Mouse (Mus musculus): ENCODE results near the gene Rasgef1a.

Gene Rasgef1a

GRCm38 (mm10) chr6:118031467-118031866 is 20.2 kb downstream of the Rasgef1a start:
- no peak for DNase-seq

GRCm38 (mm10) chr6:118035639-118036038 is 24.4 kb downstream of the Rasgef1a start:
- no peak for DNase-seq

- DNase-seq: no peak
Observed at GRCm38 (mm10) chr6:118036118-118036805, 25.0 kb downstream of the Rasgef1a start.

- DNase-seq: no peak
Observed at GRCm38 (mm10) chr6:118036866-118037265, 25.6 kb downstream of the Rasgef1a start.

GRCm38 (mm10) chr6:118045180-118045579 is 33.9 kb downstream of the Rasgef1a start:
- no peak for DNase-seq

- no peak for DNase-seq
Observed at GRCm38 (mm10) chr6:118045892-118046291, 34.7 kb downstream of the Rasgef1a start.

GRCm38 (mm10) chr6:118046511-118046910 is 35.3 kb downstream of the Rasgef1a start:
- DNase-seq: no peak

GRCm38 (mm10) chr6:118046924-118047323 is 35.7 kb downstream of the Rasgef1a start:
- DNase-seq: no peak

GRCm38 (mm10) chr6:118047811-118048505 is 36.7 kb downstream of the Rasgef1a start:
- peak; percentile 67 for DNase-seq

- no peak for DNase-seq
Observed at GRCm38 (mm10) chr6:118049776-118050175, 38.5 kb downstream of the Rasgef1a start.

GRCm38 (mm10) chr6:118051474-118051873 is 40.2 kb downstream of the Rasgef1a start:
- DNase-seq: no peak

- DNase-seq: no peak
Observed at GRCm38 (mm10) chr6:118055209-118055608, 44.0 kb downstream of the Rasgef1a start.

GRCm38 (mm10) chr6:118061266-118061665 is 50.0 kb downstream of the Rasgef1a start:
- no peak for DNase-seq

- DNase-seq: peak; percentile 72
Observed at GRCm38 (mm10) chr6:118063266-118063665, 52.0 kb downstream of the Rasgef1a start.

GRCm38 (mm10) chr6:118064968-118065530 is 53.8 kb downstream of the Rasgef1a start:
- DNase-seq: peak; percentile 86

GRCm38 (mm10) chr6:118065837-118066198 is 54.6 kb downstream of the Rasgef1a start:
- no peak for DNase-seq

GRCm38 (mm10) chr6:118066199-118067081 is 55.2 kb downstream of the Rasgef1a start:
- DNase-seq: peak; percentile 75

- no peak for DNase-seq
Observed at GRCm38 (mm10) chr6:118067720-118068119, 56.5 kb downstream of the Rasgef1a start.

GRCm38 (mm10) chr6:118070321-118071012 is 59.2 kb downstream of the Rasgef1a start:
- peak; percentile 89 for DNase-seq

- peak; percentile 57 for DNase-seq
Observed at GRCm38 (mm10) chr6:118071013-118071350, 59.7 kb downstream of the Rasgef1a start.

GRCm38 (mm10) chr6:118071416-118071815 is 60.2 kb downstream of the Rasgef1a start:
- peak; percentile 58 for DNase-seq

GRCm38 (mm10) chr6:118072176-118072575 is 60.9 kb downstream of the Rasgef1a start:
- peak; percentile 94 for DNase-seq

GRCm38 (mm10) chr6:118074151-118074550 is 62.9 kb downstream of the Rasgef1a start:
- no peak for DNase-seq
